Mouse (Mus musculus) heart, embryonic 12.5 days (tissue): ENCODE results near the gene Ndfip2. TPM values are rescaled to one million over a fixed set of nuclear protein-coding genes. Genes with fewer than 3 reads are reported as not detected.

Experiments used
- ATAC-seq: fragments of 200-750 bp; cut with Nextera tagmentation; 2 replicates; pipeline ENCODE4 v1.8.0; 2017; ENCODE audit warnings: moderate TSS enrichment, moderate library complexity; ENCODE audit not compliant: insufficient number of reproducible peaks, low FRiP score
- H3K27ac ChIP-seq: fragments of 300-500 bp; sonication (generic); 2 replicates; pipeline ENCODE4 v1.5.1; 2016; ENCODE audit warnings: mild to moderate bottlenecking, moderate library complexity; ENCODE audit not compliant: poor library complexity, severe bottlenecking
- H3K27me3 ChIP-seq: fragments of 300-500 bp; sonication (generic); replicated peaks from 2 replicates; pipeline ENCODE4 v1.6.1; 2016; ENCODE audit warnings: mild to moderate bottlenecking, moderate library complexity
- H3K36me3 ChIP-seq: fragments of 300-500 bp; sonication (generic); 2 replicates; pipeline ENCODE4 v1.6.1; 2016; ENCODE audit warnings: mild to moderate bottlenecking, moderate library complexity
- H3K4me1 ChIP-seq: fragments of 300-500 bp; sonication (generic); replicated peaks from 2 replicates; pipeline ENCODE4 v1.6.1; 2016; ENCODE audit warnings: mild to moderate bottlenecking
- H3K4me2 ChIP-seq: fragments of 300-500 bp; sonication (generic); 2 replicates; pipeline ENCODE4 v1.6.1; 2016; ENCODE audit warnings: mild to moderate bottlenecking, moderate library complexity
- H3K4me3 ChIP-seq: fragments of 300-500 bp; sonication (generic); 2 replicates; pipeline ENCODE4 v1.5.1; 2016; ENCODE audit warnings: mild to moderate bottlenecking
- H3K9ac ChIP-seq: fragments of 300-500 bp; sonication (generic); 2 replicates; pipeline ENCODE4 v1.6.1; 2016; ENCODE audit warnings: mild to moderate bottlenecking, moderate library complexity
- H3K9me3 ChIP-seq: fragments of 300-500 bp; sonication (generic); replicated peaks from 2 replicates; pipeline ENCODE4 v1.6.1; 2016; ENCODE audit warnings: mild to moderate bottlenecking, moderate library complexity
- WGBS: fragments of 180-500 bp; shearing (Covaris S2); methylation state at CpG from one replicate; pipeline ENCODE4 v1.1.7; 2016; 5-methylcytosine and 5-hydroxymethylcytosine counted together
- polyA plus RNA-seq: library from polyadenylated mRNA; unstranded; fragments of >200 nt; fragmentation: Nextera tagmentation; extraction: Ambion mirVana; gene quantifications from 2 replicates; pipeline ENCODE4 v1.2.1, GENCODE M21; 2016

Gene Ndfip2
- polyA plus RNA-seq, result 57.4 and 61.1 TPM in 2 replicates

- under 1% methylated on average over 66 of the region's 70 CpGs for WGBS
- H3K36me3 ChIP-seq, result no peaks in the 10 kb centered on the region
- H3K4me1 ChIP-seq, result peaks cover 9% of the 10 kb centered on the region
- H3K4me3 ChIP-seq, result peak within 1 kb of the TSS; percentile 99
- peak within 1 kb of the TSS; percentile 94 for H3K27ac ChIP-seq
- H3K4me2 ChIP-seq, result peak within 1 kb of the TSS; percentile 66
- H3K9me3 ChIP-seq, result no peaks in the 10 kb centered on the region
- peak within 1 kb of the TSS; percentile 96 for H3K9ac ChIP-seq
- ATAC-seq, result peak; percentile 95
- no peaks in the 10 kb centered on the region for H3K27me3 ChIP-seq
Measured at GRCm38 (mm10) chr14:105258379-105259034, at the start of gene Ndfip2. Gene Ndfip2, plus strand, starts transcription at chr14:105258573.

- H3K4me2 ChIP-seq, result no peak overlapping the region
Measured at GRCm38 (mm10) chr14:105219525-105220376, 38.6 kb upstream of the Ndfip2 start.

GRCm38 (mm10) chr14:105222240-105222639 is 36.1 kb upstream of the Ndfip2 start:
- H3K36me3 ChIP-seq, result no peaks in the 10 kb centered on the region
- 77% methylated on average over 4 of the region's 4 CpGs for WGBS
- no peak overlapping the region for H3K4me3 ChIP-seq
- no peaks in the 10 kb centered on the region for H3K4me1 ChIP-seq
- no peaks in the 10 kb centered on the region for H3K27me3 ChIP-seq
- no peak overlapping the region for H3K27ac ChIP-seq
- no peak overlapping the region for H3K4me2 ChIP-seq
- ATAC-seq, result no peak
- no peaks in the 10 kb centered on the region for H3K9me3 ChIP-seq
- H3K9ac ChIP-seq, result no peak overlapping the region

More at GRCm38 (mm10) chr14:105219525-105220376, 38.6 kb upstream of the Ndfip2 start:
- no peaks in the 10 kb centered on the region for H3K27me3 ChIP-seq
- no peak overlapping the region for H3K27ac ChIP-seq
- H3K36me3 ChIP-seq, result no peaks in the 10 kb centered on the region
- ATAC-seq, result no peak
- no peak overlapping the region for H3K4me3 ChIP-seq
- H3K4me1 ChIP-seq, result no peaks in the 10 kb centered on the region
- no peak overlapping the region for H3K9ac ChIP-seq
- WGBS, result 70% methylated on average over 9 of the region's 9 CpGs
- H3K9me3 ChIP-seq, result no peaks in the 10 kb centered on the region

- no peak for ATAC-seq
- H3K27ac ChIP-seq, result no peak overlapping the region
- H3K36me3 ChIP-seq, result no peaks in the 10 kb centered on the region
- WGBS, result 81% methylated on average over 4 of the region's 4 CpGs
- no peak overlapping the region for H3K9ac ChIP-seq
- no peaks in the 10 kb centered on the region for H3K9me3 ChIP-seq
- H3K27me3 ChIP-seq, result no peaks in the 10 kb centered on the region
- H3K4me2 ChIP-seq, result no peak overlapping the region
- H3K4me1 ChIP-seq, result no peaks in the 10 kb centered on the region
- no peak overlapping the region for H3K4me3 ChIP-seq
Measured at GRCm38 (mm10) chr14:105225790-105226189, 32.6 kb upstream of the Ndfip2 start.

- Histone ChIP-seq H3K27ac (no peak overlapping the region), H3K4me1 (no peaks in the 10 kb centered on the region), H3K9me3 (no peaks in the 10 kb centered on the region), H3K36me3 (no peaks in the 10 kb centered on the region), H3K4me3 (no peak overlapping the region), H3K4me2 (no peak overlapping the region), H3K9ac (no peak overlapping the region), H3K27me3 (no peaks in the 10 kb centered on the region)
- 32% methylated on average over 6 of the region's 6 CpGs for WGBS
- ATAC-seq, result no peak
Measured at GRCm38 (mm10) chr14:105232421-105232820, 26.0 kb upstream of the Ndfip2 start.

GRCm38 (mm10) chr14:105236596-105236995 is 21.8 kb upstream of the Ndfip2 start:
- no peak overlapping the region for H3K27ac ChIP-seq
- H3K9me3 ChIP-seq, result no peaks in the 10 kb centered on the region
- ATAC-seq, result no peak
- no peaks in the 10 kb centered on the region for H3K27me3 ChIP-seq
- 65% methylated on average over 4 of the region's 4 CpGs for WGBS
- H3K36me3 ChIP-seq, result no peaks in the 10 kb centered on the region
- H3K9ac ChIP-seq, result no peak overlapping the region
- no peak overlapping the region for H3K4me2 ChIP-seq
- no peaks in the 10 kb centered on the region for H3K4me1 ChIP-seq
- H3K4me3 ChIP-seq, result no peak overlapping the region

GRCm38 (mm10) chr14:105237736-105238135 is 20.6 kb upstream of the Ndfip2 start:
- Histone ChIP-seq H3K9me3 (no peaks in the 10 kb centered on the region), H3K4me1 (no peaks in the 10 kb centered on the region), H3K27me3 (no peaks in the 10 kb centered on the region), H3K36me3 (no peaks in the 10 kb centered on the region), H3K9ac (no peak overlapping the region), H3K4me3 (no peak overlapping the region), H3K4me2 (no peak overlapping the region), H3K27ac (no peak overlapping the region)
- WGBS, result 60% methylated on average over 9 of the region's 9 CpGs
- ATAC-seq, result no peak

GRCm38 (mm10) chr14:105238450-105239038 is 19.8 kb upstream of the Ndfip2 start:
- no peak for ATAC-seq

GRCm38 (mm10) chr14:105240120-105240519 is 18.3 kb upstream of the Ndfip2 start:
- H3K9me3 ChIP-seq, result no peaks in the 10 kb centered on the region
- no peak overlapping the region for H3K27ac ChIP-seq
- H3K27me3 ChIP-seq, result no peaks in the 10 kb centered on the region
- WGBS, result 72% methylated on average over 10 of the region's 10 CpGs
- H3K4me3 ChIP-seq, result no peak overlapping the region
- H3K9ac ChIP-seq, result no peak overlapping the region
- H3K36me3 ChIP-seq, result no peaks in the 10 kb centered on the region
- no peak for ATAC-seq
- no peaks in the 10 kb centered on the region for H3K4me1 ChIP-seq
- H3K4me2 ChIP-seq, result no peak overlapping the region

More at GRCm38 (mm10) chr14:105238450-105239038, 19.8 kb upstream of the Ndfip2 start:
- no peaks in the 10 kb centered on the region for H3K9me3 ChIP-seq
- H3K9ac ChIP-seq, result no peak overlapping the region
- H3K27me3 ChIP-seq, result no peaks in the 10 kb centered on the region
- no peaks in the 10 kb centered on the region for H3K4me1 ChIP-seq
- WGBS, result 74% methylated on average over 5 of the region's 5 CpGs
- H3K27ac ChIP-seq, result no peak overlapping the region
- H3K4me2 ChIP-seq, result no peak overlapping the region
- H3K36me3 ChIP-seq, result no peaks in the 10 kb centered on the region
- no peak overlapping the region for H3K4me3 ChIP-seq

- Histone ChIP-seq H3K4me2 (no peak overlapping the region), H3K27ac (no peak overlapping the region), H3K4me1 (no peaks in the 10 kb centered on the region), H3K9ac (no peak overlapping the region), H3K4me3 (no peak overlapping the region), H3K27me3 (no peaks in the 10 kb centered on the region), H3K9me3 (no peaks in the 10 kb centered on the region), H3K36me3 (no peaks in the 10 kb centered on the region)
- no peak for ATAC-seq
- 74% methylated on average over 7 of the region's 7 CpGs for WGBS
Measured at GRCm38 (mm10) chr14:105243805-105244443, 14.4 kb upstream of the Ndfip2 start.

GRCm38 (mm10) chr14:105251038-105251437 is 7.3 kb upstream of the Ndfip2 start:
- no peaks in the 10 kb centered on the region for H3K36me3 ChIP-seq
- no peak overlapping the region for H3K27ac ChIP-seq
- H3K4me3 ChIP-seq, result no peak overlapping the region
- H3K4me1 ChIP-seq, result no peaks in the 10 kb centered on the region
- no peak overlapping the region for H3K9ac ChIP-seq
- H3K27me3 ChIP-seq, result no peaks in the 10 kb centered on the region
- H3K4me2 ChIP-seq, result no peak overlapping the region
- no peaks in the 10 kb centered on the region for H3K9me3 ChIP-seq
- ATAC-seq, result no peak
